Mouse (Mus musculus): Measurements from ENCODE around the gene Ablim2.

Gene Ablim2

DNA sequence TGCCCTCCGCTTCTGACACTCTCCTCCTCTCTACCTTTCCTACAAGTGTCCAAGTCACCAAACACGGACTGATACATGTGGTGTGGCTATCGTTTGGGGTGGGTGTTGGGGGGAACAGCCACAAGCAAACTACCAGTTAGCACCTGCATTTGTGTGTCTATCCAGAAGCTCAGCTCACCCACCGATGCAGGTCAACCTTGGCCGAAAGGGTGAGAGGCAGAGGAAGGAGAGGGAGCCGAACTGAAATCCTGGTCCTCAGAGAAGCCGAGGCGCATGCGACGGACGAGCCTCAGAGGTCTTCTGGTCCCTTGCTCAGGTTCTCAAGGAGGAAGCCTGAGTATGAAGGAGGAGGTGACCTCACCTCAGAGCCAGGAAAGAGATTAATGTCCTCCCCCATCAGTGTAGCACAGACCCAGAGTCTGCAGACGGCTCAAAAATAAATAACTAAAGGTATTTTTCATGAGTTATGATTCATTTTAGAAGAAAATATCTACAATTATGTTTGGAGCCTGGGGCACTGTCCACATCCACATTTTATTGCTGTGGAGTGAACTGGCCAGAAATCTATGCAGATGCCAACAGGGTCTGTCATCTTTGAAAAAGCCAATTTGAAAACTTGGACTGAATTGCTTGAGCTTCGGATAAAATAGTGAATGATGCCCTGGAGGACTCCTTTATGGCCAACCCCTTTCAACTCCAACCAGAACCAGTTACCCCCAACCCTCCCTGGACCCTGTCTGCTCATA is 133.5 kb downstream of the Ablim2 start:
- no peak for DNase-seq

DNA sequence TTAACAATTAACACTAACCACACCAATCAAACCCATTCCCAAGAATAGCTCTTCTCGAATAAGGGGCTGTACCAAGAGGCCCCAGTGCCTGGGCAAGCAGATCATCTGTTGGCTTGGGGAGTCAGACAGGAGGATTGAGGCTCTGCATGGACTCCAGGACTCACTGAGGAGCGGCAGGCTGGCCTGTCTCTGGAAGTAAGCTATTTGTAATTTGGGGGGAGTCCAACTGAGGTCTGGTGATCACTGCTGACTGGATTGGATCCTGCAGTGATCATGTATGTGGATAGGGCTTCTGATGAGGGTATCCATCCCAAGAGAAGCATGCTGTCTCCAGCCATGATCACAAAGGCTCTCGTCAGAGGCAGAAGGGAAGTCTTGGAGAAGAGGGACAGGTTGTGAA is 134.7 kb downstream of the Ablim2 start:
- no peak for DNase-seq

DNA sequence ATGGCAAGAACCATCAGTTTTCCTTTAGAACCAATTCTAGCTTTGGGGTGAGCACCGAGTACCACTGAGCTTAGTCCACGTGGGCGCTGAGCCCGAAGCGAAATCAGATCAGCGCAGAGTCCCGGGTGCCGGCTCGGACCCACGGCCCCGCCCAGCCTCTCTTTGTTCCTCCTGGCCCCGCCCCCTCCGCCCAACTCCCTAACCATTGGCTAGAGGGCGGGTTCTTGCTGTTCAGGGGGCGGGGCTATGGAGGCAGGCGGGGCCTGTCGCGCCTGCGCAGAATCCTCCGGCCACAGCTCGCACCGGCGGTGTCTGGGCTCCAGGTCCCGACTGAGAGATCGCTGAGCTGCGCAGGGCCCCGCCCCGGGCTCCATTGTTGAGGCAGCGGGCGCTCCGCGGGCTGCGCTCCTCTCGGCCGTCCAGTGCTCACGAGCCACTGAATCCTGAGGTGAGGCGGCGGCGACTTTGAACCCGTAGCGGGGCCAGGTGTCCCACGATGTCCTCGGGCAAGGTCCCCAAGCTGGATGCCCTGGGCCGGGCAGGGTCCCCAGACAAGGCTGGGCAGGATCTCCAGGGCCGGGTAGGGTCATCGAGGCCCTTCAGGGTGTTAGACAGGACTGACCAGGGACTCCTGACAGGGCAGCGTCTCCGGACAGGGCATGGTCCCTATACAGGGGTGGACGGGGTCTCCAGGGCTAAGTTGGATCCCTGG is 135.6 kb downstream of the Ablim2 start, which contains the start of gene Afap1:
TSS of gene Afap1 (plus strand) at position 227 of the 712 bp plus-strand sequence.
- peak; percentile 100 for DNase-seq

DNA sequence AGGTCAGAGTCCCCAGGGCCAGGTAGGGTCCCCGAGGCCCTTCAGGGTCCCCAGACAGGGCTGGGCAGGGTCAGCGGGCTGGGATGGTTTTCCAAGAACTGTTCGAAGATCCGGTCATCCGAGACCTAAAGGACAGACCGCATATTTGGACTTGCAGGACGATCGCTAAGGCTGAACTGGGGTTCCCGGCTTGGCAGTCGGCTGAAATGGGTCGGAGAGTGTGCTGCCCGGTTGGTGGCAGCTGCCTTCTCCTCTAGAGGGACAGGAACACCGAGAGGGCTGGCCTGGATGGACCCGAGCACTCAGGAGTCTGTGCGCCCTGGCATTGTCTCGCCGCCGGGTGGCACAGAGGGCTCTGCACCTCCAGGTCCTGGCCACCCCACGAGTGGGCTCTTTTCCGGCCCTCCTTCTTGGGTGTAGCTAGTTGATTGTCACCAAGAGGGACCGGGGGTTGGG is 136.2 kb downstream of the Ablim2 start:
- peak; percentile 69 for DNase-seq

DNA sequence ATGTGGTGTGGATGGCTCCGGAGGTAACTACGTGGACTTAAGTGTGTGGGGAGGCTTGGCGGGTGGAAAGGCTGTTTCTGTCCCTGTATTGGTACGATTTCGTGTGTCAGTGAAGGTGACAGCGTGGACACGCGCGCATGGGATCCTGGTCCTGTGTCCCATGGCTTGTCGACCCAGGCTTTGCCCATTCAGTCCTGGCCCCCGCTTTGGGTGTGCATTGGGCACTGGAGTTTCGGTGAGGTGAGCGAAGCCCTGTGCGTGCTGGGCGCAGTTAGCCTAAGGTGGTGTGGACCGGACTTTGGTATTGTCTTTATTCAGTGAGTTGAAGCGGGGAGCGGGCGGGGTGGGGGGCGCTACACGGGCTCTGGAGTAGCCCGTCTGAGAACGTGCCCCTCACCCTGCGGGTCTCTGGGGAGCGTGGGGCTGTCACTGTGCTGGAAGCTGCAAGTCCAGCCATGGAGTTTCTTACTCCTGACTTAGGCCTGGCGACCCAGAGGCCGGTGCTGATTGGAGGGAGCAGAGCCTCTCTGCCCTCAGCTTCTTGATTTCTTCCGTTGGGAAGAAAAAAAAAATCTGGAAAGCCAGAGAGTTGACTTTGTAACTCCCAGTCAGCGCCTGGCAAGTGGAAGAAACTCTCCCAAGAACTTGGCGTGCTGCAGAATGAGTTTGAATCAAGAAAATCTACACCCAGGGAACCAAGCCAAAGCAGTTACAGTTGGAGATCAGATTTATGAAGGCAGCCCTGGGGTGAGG is 136.8 kb downstream of the Ablim2 start:
- DNase-seq = peak; percentile 66

DNA sequence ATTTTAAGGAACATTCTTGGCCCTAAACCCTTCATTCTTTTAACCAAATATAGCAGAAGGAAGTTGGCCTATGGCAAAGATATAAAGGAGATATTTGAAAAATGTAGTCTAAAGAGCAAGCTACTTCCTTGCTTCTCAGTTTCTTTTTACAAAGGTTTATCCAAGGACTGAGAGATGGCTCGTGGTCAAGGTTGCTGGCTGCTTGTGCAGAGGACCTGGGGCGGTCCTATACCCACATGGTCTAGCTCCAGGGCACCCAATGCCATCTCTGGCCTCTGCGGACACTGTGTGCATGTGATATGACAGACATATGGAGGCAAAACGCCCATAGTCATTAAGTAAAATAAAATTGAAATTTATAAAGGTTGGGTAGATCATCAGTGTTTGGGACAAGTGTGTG is 138.2 kb downstream of the Ablim2 start:
- no peak for DNase-seq

DNA sequence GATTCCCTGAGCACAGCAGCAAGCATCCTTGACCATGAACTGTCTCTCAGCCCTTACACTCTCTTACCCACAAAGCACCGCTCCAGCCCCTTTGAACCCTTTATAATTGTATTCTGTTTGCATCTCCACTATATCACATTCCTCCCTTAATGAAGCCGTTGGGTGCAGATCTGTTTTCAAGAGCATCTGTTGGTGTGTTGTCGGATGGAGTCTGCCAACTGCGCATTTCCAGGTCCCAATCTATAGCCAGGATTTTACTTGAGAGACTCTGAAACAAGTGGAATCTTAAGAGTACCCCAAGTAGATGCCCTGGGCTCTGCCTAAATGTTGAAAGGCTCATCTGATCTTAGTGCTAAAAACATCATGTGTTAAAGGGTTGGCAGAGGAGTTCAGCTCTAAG is 138.9 kb downstream of the Ablim2 start:
- no peak for DNase-seq

DNA sequence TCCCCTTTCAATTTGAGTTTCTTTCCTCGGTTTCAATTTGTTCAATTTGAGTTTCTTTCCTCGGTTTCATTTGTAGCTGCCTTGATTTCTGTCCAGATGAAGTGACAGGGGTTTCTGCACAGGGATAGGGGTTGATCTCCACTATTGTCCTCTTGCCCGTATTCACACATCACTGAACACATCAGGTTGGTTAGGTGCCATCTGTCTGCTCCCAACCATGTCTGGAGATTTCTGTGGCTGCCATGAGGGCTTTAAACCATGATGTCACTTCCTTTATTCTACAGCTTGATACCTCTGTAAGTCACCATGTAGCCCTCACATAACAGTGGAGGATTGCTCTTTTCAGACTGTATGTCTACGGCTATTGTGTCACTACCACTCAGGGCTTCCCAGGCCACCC is 139.5 kb downstream of the Ablim2 start:
- DNase-seq = no peak

DNA sequence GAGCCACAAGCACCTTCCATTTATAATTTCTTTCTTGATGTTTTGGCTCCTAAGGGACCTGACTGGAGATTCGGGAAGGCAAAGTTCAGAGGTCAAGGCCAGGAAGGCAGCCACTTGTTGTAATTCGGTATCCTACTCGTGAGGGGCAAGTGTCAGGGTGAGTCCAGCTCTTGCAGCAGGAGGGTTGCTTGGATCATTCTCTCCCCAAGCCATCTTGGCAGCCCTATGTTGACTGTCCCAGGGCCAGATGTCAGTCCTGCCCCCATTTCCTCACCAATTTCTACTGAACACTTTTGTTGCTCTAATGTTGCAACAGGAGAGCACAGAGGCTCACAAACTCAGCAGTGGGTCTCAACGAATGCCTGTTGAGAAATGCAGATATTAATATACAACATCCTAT is 140.4 kb downstream of the Ablim2 start:
- no peak for DNase-seq

DNA sequence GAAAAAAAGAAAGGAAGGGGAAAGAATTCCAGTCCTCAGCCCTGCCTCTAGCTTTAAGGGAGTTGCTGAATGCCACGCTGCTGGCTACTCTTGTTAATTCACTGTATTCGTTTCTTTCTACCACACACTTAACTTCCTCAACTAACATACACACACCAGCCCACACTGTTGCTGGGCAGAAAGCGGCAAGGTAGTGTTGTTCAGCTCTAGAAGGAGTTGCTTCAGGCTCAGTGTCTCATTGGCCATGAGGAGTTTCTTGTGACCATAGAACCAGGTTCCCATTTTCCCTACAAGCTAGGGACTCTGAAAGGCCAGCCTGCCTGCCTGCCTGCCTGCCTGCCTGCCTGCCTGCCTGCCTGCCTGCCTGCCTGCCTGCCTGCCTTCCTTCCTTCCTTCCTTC is 141.3 kb downstream of the Ablim2 start:
- no peak for DNase-seq

DNA sequence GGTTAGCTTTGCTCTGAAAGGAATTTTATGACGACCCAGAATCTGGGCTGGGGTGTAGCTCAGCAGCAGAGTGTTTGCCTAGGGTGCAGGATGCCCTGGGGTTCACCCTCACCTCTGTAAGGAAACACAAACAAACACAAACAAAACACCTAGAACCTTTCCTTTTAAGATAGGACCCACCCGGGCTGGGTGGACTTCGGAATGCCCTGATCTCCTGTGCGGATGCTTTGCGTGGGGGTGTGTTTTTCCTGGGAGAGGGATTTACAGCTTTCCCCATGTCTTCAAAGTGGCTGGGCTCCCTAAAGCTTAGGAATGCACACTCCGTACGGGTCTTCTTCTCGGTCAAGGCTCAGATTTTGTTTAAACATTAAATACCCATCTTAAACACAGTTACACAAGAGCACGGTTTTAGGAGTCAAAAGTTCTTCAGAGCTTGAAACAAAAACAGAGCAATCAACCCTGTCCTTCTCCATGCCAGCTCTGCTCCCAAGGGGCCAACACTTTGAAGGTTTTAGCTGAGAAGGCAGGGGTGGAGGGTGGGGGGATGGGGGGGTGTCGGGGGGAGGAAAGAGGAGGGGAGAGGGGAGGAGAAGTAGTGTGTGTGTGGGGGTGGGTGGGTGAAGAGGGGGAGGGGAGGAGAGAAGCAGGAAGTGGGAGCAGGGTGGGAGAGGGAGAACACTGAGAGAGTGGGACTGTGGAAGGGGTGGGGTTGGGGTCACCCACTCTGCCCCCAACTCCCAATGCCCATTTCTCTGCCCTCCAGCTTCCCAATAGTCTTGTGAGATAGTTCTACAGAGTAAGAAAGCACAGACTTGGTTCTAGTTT is 142.9 kb downstream of the Ablim2 start:
- DNase-seq = peak; percentile 70

DNA sequence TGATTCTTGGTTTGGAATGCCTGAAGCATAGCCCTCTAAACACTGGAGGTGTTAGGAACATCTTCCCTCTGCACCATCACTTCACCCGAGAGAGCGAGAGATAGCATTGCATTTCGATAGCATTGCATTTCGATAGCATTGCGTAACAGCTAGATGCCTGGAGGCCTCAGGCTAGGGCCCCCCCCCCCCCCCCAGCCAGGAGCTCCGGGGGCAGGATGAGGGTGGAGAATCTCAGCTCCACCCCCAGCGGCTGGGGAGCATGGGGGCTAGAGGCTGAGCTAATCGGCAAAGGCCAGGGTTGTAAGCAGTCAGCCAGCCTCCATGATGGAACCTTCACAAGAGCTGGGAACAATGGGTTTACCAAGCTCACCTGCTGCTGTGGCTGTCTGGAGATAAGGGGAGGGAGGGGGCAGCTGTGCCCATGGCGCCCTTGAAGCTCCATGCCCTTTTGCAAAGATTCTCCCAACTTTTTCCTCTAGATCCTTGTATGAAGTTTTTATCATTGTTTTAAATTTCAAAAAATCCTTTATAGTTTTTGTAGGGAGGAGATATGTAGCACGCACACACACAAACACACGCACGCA is 143.6 kb downstream of the Ablim2 start:
- no peak for DNase-seq

DNA sequence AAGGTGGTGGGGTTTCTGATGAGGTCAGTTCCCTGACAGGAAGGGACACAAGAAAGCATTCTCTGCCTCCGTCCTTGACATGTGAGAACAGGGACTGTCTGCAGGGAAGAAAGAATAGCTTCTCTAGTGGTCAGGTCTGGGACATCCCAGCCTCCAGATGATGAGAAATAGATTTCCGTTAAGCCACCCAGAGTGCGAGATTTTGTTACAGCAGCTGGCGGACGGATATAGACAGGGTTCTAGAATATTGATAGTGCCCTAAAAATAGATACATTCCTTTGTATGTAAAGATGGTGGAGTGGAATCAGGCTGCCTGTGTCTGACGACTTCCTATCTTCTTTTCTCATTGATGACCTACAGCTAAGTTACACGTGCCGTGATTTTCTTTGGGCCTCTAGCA is 145.8 kb downstream of the Ablim2 start:
- no peak for DNase-seq

DNA sequence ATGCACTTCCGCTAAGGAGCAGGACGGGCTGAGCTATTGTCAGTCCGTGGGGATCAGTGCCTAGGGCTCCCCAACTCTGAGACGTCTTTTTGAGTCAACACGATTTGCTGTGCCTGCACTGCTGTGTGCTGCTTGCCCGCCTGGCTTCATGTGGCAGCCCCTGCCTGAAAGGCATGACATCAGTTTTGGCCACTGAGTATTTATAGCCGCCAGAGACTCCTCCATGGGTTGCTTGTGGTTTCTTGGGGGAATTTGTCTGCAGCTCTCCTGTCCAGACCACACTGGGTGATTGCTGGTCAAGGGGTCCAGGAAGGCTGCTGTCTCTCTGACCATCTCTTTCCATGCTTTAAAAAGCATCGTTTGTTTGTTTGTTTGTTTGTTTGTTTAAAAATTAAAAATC is 147.6 kb downstream of the Ablim2 start:
- no peak for DNase-seq

DNA sequence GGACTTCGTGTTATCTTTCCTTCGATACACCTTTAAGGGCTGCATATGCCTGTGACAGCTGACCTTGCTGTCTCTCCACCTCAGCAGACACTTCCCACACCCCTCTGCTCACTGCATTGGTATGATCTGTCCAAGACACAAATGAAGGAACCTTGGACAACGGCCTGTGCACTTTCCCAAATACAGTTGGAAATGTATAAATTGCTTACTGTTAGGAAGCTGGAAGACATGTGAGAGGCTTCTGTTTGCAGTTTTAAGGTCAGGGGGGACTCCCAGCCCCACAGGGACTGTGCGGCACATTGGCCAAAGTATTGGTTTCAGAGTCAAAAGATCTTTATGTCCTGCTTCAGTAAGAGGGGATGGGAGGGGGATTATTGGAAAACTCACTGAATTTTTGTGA is 149.4 kb downstream of the Ablim2 start:
- DNase-seq = no peak

DNA sequence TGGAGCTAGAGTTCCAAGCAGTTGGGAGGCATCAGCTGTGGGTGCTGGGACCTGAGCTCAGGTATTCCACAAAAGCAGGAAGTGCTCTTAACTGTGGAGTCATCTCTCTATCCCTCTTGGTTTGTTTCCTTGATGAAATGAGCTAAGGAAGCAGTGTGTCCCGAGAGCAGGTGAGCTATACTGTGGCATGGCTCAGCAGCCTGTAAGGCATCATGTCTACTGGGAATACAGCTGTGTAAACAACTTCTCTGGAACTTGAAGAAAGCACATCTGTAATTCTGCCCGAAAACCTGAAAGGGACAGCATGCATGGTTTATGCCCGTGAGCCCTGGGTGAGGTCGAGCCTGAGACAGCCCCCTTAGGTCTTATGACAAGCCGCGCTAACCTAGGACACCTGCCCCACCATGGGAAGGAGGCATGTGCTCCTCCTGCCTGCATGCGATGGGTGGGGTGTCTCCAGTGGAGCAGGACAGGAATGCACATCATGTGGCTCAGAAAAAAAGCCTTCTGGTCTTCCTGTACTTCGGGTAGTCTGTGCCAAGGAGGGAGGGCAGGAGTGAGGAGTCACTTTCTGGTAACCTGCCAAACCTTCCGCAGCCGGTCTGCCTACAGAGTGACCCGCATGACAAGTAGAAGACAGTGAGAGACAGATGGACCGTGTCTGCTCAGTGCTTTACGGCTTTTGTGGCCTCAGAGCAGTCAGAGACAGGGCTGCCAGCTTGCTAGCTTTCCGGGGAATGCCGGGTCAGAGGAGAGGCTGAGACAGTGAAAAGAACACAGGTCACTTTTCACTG is 150.2 kb downstream of the Ablim2 start:
- DNase-seq = peak; percentile 95

DNA sequence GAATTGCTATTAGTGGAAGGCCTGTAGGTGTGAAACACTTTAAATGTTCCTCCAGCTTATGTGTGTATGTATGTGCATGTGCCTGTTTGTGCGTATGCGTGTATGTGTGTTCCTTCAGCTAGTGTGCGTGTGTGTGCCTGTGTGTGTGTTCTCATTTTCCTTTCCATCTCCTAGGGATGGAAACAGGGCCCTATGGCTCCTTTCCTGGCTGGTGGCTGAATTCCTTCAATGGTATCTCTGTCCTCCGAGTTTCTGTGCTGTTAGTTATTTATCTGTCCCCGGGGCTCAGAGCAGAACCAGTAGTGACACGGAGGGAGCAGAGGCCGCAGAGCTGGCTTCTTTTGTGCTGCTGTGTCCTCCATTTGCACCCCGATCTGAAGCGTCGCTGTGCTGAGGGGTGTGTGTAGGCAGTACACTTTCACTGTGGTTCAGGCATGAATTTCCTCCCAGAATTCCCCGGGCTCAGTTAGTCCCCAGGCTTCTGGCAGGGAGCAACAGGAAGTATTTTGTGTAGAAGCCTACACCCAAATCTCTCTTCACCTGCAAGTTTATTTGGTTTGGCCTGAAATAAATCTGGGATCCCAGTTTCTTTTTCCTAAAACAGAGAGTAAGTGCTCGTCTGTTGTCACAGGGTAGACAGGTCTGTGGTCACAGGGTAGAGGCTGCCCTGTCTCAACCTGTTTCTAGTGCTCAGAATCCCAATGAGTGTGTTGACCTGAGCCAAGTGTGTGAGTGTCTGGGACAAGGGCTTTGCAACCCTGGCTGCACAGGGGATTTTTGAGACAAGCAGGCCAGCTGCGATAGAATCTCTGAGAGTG is 151.2 kb downstream of the Ablim2 start:
- DNase-seq = peak; percentile 54

DNA sequence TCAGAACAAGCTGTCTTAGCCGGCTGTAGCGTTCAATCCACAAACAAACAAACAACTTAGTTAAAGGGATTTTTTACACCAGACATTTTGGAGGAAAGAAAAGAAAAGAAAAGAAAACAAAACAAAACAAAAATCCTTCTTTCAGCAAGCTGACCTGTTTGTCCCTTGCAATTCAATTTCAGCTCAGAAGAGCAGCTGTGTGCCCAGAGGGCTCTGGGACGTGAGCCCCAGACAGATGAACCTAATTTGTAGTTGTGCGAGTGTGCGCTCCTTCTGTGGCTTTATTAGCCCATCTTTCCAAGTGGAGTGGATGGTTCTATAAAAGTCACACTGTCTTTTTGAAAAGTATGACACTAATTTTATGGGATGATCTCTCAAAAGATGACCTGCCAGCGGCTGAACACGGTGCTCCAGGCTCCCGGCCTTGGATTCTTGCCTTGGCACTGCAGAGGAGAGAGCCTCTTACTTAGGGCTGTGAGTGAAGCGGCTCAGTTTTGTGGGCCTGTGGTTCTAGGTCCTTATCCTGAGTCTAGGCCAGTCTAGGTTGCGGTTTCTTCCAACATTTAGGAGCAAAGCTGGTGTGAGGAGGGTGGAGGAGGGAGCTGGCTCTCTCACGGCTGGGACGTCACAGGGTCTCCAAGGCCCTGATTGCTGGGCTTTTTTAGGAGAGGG is 158.1 kb downstream of the Ablim2 start:
- DNase-seq = no peak

DNA sequence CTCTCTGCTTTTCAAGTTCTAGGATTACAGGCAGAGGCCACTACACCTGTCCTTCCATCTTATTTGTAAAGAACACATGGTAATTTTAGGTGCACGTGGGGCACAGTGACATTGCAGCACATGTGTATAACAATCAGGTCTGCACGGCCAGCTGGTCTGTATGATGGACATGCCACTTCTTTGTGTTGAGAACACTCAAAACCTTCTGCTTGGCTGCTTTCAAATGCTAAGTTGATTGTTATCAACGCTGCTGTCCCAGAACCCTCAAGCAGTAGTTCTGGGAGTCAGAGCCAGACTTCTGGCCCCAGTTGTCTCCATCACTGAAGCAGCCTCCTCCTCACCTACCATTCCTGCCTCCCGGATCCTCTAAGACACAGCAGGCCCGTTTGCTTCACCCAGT is 159.0 kb downstream of the Ablim2 start:
- DNase-seq = no peak

DNA sequence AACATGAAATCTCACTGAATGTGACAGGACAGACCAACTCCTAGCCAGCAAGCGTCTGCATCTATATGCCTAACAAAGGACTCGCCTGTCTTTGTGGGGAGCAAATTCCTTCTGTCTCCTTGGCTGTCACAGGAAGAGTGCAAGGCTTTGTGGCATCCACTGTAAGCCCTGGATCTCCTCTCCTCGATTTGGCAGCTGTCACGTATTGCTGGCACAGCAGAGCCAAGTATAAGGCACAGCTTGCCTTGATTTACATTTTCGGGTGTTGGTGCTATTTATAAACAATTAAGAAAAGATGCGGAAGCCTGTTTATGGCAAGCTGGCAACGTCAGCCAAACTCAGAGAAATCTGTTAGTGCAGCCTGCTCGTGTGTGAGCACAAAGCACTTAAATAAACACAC is 160.7 kb downstream of the Ablim2 start:
- DNase-seq = no peak
